8 mouse cellular contexts compared by ENCODE assay signal in the genomic region with DNA sequence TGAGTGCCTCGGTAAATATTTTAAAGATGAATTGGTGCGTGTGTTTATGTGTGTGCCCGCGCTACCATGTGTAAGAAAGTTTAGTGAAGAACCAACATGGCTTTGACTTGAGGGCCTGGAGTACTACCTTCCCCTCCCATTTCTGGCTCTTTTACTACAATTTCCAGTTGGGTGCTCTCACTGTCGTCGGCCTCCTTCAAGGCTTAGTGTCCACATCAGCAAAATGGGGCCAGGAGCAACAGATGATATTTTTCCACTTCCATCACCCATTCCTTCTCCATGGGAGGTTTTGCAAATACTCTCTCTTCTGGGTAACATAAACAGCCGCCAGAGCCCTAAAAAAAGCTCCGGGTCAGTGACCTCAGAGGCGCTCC. TPM values are rescaled to one million over a fixed set of nuclear protein-coding genes. Genes with fewer than 3 reads are reported as not detected.
DNase-seq lines count a peak whose midpoint lies in the region; ATAC-seq and TF ChIP-seq lines count a peak whose summit lies in the region.

No protein-coding gene starts in this region.

- no peaks in the 10 kb centered on the region for H3K36me3 ChIP-seq in testis, adult 2 months (ENCODE audit: control insufficient read depth, insufficient read depth, low read length)
- H3K36me3 ChIP-seq in liver, embryonic 13.5 days: no peaks in the 10 kb centered on the region
- no peaks in the 10 kb centered on the region for H3K36me3 ChIP-seq in stomach, postnatal 0 days (ENCODE audit: control insufficient read depth, insufficient read depth, low read length)

- no peaks in the 10 kb centered on the region for H3K9me3 ChIP-seq in liver, embryonic 13.5 days (replicated peaks)
- no peaks in the 10 kb centered on the region for H3K9me3 ChIP-seq in stomach, postnatal 0 days (ENCODE audit: control insufficient read depth, low read length)

- TF ChIP-seq CTCF in testis, adult 2 months (IDR thresholded peaks at IDR 0.05; ENCODE audit: control insufficient read depth, insufficient read depth, insufficient replicate concordance, low read depth, low read length): no peak
- TF ChIP-seq CTCF in stomach, postnatal 0 days (IDR thresholded peaks at IDR 0.05; ENCODE audit: low read depth): no peak

- 14% methylated on average over 8 of the region's 9 CpGs for WGBS in liver, embryonic 13.5 days (ENCODE audit: insufficient replicate concordance)
- 9% methylated on average over 9 of the region's 9 CpGs for WGBS in stomach, postnatal 0 days

- peak; percentile 3 for ATAC-seq in liver, embryonic 13.5 days (ENCODE audit: low read depth)
- ATAC-seq in stomach, postnatal 0 days (ENCODE audit: low FRiP score, low TSS enrichment): no peak

- H3K27ac ChIP-seq in testis, adult 2 months (ENCODE audit: control insufficient read depth, insufficient read depth, low read depth, low read length): peak overlapping the region; percentile 82
- peak overlapping the region; percentile 77; the same call in 1 of the 2 replicates for H3K27ac ChIP-seq in liver, embryonic 13.5 days
- H3K27ac ChIP-seq in stomach, postnatal 0 days (replicated peaks): peak overlapping the region; percentile 96

- H3K4me3 ChIP-seq in testis, adult 2 months (ENCODE audit: control insufficient read depth, low read depth, low read length): peak overlapping the region; percentile 91
- H3K4me3 ChIP-seq in liver, embryonic 13.5 days (replicated peaks): peak overlapping the region; percentile 76
- peak overlapping the region; percentile 91 for H3K4me3 ChIP-seq in stomach, postnatal 0 days (ENCODE audit: low read depth, low read length)

- H3K4me1 ChIP-seq in testis, adult 2 months (ENCODE audit: control insufficient read depth, insufficient read depth, low read length): peaks cover 3% of the 10 kb centered on the region
- peaks cover 45% of the 10 kb centered on the region for H3K4me1 ChIP-seq in liver, embryonic 13.5 days (replicated peaks)
- H3K4me1 ChIP-seq in stomach, postnatal 0 days (replicated peaks; ENCODE audit: control insufficient read depth, insufficient read depth): no peaks in the 10 kb centered on the region; the same call in 1 of the 2 replicates

- 0 out of 2 replicates have a peak, but pooled peaks cover 2% of the 10 kb centered on the region for H3K27me3 ChIP-seq in testis, adult 2 months (ENCODE audit: control insufficient read depth, insufficient read depth, low read length)
- peaks cover 38% of the 10 kb centered on the region for H3K27me3 ChIP-seq in liver, embryonic 13.5 days
- no peaks in the 10 kb centered on the region for H3K27me3 ChIP-seq in stomach, postnatal 0 days (ENCODE audit: control insufficient read depth, insufficient read depth, low read length)

- peak overlapping the region; percentile 86 for H3K9ac ChIP-seq in liver, embryonic 13.5 days
- H3K9ac ChIP-seq in stomach, postnatal 0 days (ENCODE audit: low read length): peak overlapping the region; percentile 88

- peak; percentile 82 for DNase-seq in cerebellum, adult 9-10 months
- DNase-seq in cerebellum, adult 8-10 months: no peak
- DNase-seq in testis, postnatal 14 days (ENCODE audit: low spot score): no peak
- DNase-seq in liver, embryonic 13.5 days: no peak
- DNase-seq in stomach, postnatal 0 days (ENCODE audit: low spot score): no peak
- DNase-seq in left cerebral cortex, postnatal 10 days (ENCODE audit: extremely low spot score in 1 of 2, low spot score in 2 of 2): no peak
- DNase-seq in kidney, postnatal 14 days: no peak

- no peak for TF ChIP-seq EP300 in stomach, postnatal 0 days (optimal IDR thresholded peaks at IDR 0.05)

- no peak for TF ChIP-seq POLR2A in testis, adult 2 months (IDR thresholded peaks at IDR 0.05; ENCODE audit: control insufficient read depth, low read depth, low read length)

- intact Hi-C loops in left cerebral cortex, postnatal 10 days (cut with DNase I): loop anchor here (1.0 to 10.0 kb wide), 3 partner anchors 55 to 153 kb away; no protein-coding TSS in a partner anchor

- peak overlapping the region; percentile 94 for H3K4me2 ChIP-seq in liver, embryonic 13.5 days
- peak overlapping the region; percentile 92 for H3K4me2 ChIP-seq in stomach, postnatal 0 days (replicated peaks; ENCODE audit: low read depth)

RNA-seq across cellular contexts. Expression of gene Slc44a1, which starts 0.6 kb away (rescaled TPM):
- polyA plus RNA-seq in testis, adult 2 months (2012; rRNA removed): 3.1 and 3.3 TPM in 2 replicates
- polyA plus RNA-seq in liver, embryonic 13.5 days (2015; fragmentation: Nextera tagmentation; extraction: Ambion mirVana): 8.9 and 10.6 TPM in 2 replicates
- polyA plus RNA-seq in stomach, postnatal 0 days (2015; fragmentation: Nextera tagmentation; extraction: Ambion mirVana): 31.9 and 33.9 TPM in 2 replicates
- 10 to 100 TPM; 51.4 to 57.3 TPM for total RNA-seq in left cerebral cortex, postnatal 10 days (2021)
